Mouse (Mus musculus) c-Kit-positive CD71-negative TER-119-negative erythroid progenitor cells, embryonic 14.5 days (primary cell): ENCODE results near the gene Mms22l.
A peak's percentile ranks its signal among the peaks of the same experiment; 100 is the strongest.
"Not testable (repeated sequence)": the region's sequence is repeated elsewhere in the genome, so short reads cannot be mapped to it uniquely, and the experiment has no call there.

Experiments used
- DNase-seq: peaks from one replicate; pipeline ENCODE4 v3.0.0-alpha.2; 2013; ENCODE audit warnings: low read depth

Mms22l gene

GRCm38 (mm10) chr4:24496116-24496952 lies at the start of gene Mms22l:
TSS of gene Mms22l (plus strand) at chr4:24496451.
- peak; percentile 81 for DNase-seq

DNA sequence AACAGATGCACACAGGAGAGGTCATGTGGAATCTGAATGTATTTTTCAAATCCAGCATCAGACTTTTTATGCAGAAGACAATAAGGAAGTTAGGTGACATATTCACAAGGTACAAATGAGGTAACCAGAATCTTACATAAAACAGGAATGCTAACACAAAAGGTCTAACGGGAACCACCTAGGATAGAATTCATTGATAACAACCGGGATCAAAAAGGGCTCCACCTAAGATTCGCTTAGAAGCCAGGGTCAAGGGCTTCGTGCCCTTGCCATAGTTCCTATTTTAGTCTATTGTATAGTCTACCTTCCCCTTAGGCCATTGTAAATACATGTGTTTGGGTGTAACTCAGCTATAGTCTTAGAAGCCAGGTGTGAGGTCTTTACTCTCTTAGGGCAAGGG lies 12.2 kb upstream of the Mms22l start:
- DNase-seq = not testable (repeated sequence)

- no peak for DNase-seq
These were observed 685 bp downstream of the Mms22l start for GRCm38 (mm10) chr4:24496953-24497319.

DNA sequence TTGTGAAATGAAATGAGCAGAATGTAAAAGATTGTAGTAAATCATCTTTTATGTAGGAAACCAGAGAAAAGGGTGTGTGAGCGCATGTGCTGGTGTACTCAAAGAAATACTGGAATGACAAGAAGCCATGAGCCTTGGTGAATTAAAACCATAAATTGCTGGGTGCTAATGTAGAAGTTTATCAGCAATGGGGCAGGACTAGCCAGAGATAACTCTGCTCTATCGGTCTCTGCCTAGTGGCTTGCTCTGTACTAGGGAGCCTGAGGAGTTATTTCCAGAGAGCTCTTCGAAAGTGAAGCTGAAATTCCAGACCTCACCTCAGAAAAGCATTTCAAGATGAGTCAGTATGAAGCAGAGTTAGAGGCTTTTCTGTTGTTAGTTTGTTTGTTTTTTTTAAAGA lies 12.9 kb downstream of the Mms22l start:
- no peak for DNase-seq

GRCm38 (mm10) chr4:24536989-24537388 lies 40.7 kb downstream of the Mms22l start:
- no peak for DNase-seq

- DNase-seq = no peak
These were observed 47.2 kb downstream of the Mms22l start for GRCm38 (mm10) chr4:24543421-24543820.

DNA sequence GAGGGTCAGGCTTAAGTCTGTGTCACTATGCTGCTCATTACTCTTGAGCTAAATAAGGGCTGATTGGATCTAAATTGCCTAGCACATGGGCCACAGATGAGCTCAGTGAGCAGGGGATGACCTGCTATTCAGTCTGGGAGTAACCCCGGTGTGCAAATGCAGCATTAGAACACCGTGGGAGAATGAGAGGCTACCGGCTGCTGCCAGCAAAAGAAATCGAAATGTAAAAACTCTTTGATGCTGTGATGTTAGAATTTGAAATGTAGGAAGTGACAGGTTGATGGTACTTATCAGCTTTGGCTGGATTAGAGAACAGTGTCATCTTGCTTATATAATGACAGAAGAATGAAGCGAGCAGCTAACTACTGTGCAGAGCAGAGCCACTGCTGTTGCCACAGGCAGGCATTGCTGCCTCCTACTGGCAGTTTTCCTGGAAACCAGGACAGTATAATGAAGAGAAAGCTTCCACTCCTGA lies 48.5 kb downstream of the Mms22l start:
- no peak for DNase-seq

- no peak for DNase-seq
These were observed 60.0 kb downstream of the Mms22l start for GRCm38 (mm10) chr4:24556116-24556820.

DNA sequence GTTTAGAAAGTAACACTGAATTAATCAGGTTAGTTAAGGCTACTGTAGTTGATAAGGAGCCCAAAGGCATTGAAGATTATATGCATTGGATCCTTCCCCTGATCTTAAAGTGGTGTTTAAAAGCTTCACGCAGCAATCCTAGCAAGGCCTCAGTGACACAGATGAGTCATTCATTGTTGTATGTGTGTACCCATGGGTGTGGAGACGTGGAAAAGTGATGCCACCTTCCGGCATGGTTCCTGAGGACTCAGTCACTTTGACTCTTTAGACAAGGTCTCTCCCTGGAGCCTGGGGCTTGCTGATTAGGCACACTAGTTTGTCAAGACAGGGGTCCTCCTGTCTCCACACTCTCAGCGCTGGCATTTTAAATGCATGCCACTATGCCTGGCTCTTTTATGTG lies 60.9 kb downstream of the Mms22l start:
- no peak for DNase-seq

GRCm38 (mm10) chr4:24568026-24568425 lies 71.8 kb downstream of the Mms22l start:
- no peak for DNase-seq

DNA sequence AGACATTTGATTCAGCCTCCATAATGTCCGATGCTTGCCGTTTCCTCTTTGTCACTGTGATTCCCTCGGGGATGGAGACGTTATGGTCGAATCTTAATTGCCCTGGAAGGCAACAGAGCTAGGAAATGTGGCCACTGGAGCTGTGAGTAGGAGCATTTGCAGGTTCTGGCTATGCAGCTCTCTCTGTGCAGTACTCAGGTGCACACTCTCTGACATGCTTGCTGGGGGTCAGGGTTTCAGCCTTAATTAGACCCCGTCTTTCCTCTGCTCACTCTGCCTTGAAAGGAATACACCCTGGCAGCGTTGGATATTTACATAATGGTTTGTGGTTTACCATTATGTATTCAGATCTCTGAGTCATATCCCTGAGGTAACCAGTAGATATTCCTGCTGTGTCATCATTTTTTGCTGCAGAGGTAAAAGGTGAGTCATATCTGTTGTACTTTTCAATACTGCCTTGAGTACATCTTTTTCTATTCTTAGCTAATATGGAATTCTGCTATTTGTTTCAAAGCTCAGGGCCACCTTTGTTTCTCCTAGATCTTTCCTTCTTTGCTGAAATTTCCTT lies 72.8 kb downstream of the Mms22l start:
- DNase-seq = no peak

GRCm38 (mm10) chr4:24574276-24574675 lies 78.0 kb downstream of the Mms22l start:
- DNase-seq = peak; percentile 53

DNA sequence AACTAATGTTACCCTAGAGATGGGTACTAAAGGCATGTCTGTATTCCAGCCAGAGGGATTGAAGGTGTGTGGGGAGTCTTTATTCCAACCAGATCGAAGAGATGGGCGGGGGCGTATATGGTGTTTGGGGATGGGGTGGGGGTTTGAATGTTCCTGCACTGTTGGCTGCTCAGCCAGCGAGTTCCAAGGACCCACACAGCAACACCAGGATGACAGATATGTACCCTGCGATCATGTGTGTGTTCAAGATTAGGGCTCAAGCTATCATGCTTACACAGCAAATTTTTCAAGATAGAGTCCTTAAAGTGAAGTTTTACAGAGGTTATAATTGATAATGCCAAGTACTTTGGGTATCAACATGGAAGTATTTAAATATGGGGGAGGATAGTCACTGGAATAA lies 81.3 kb downstream of the Mms22l start:
- DNase-seq = no peak

DNA sequence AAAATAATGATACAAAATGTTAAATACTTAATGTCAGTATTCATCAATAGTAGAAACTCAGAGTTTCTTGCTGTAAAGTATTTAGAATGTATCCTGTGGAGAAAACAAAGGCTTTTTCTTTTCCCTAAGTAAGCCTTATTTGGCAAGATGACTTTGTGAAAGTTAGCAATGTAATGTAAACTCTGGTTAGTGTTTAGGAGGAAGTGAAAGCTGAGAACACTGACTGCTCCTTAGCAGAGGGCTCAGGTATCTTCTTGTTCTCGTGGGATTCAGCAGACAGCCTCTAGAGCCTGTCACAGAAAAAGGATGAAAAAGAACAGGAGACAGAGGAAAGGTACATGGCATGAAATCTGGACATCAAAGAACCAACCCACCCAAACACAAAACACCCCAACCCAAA lies 86.0 kb downstream of the Mms22l start:
- no peak for DNase-seq

- no peak for DNase-seq
These were observed 87.7 kb downstream of the Mms22l start for GRCm38 (mm10) chr4:24583997-24584396.

DNA sequence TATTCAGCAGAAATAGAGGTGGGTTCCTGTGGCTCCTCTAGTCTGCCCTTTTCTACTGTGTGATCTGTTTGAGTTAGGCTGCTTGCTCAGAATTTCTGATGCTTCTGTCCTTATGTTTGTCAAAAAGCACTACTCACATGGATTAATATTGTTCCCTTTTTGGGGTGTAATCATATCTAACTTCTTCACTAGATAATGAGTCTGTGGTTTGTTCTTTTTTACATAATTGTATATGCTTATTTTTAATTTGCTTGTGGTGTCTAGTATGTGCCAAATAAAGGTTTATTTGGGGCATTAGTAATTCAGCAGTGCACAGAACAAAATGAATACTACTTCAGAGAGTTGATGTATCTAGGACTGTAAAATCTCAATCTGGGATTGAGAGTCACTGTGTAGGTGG lies 98.6 kb downstream of the Mms22l start:
- no peak for DNase-seq

DNA sequence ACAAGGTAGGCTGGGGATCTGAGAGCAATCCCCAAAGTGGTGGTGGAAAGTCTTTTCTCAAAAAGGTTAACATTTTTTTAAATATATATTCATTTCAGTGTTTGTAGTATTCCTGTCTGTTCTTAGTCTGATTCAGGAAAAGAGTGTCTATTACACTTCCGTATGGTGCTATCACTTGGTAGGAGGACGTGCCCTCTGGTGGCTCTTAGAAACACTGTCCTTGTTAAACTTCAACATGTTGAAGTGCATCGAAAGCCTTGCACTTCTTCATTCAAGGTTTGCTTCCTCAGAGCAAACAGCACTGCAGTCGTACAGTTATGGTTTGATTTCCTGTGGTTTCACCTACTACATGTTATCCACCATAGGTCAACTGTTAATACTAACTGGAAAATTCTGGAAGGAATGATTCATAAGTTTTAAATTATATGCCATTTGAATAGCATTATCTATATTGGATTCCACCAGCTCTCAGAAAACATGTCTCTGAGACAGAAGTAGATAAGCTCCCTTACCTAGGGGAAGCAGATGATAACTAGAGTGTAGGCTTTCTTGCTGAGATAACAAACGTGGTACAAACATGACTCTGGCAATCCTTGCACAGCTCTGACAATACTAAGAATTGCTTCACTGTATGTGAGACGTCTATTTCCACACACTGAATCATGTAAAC lies 100.8 kb downstream of the Mms22l start:
- DNase-seq = no peak

GRCm38 (mm10) chr4:24598637-24599036 lies 102.4 kb downstream of the Mms22l start:
- no peak for DNase-seq

- no peak for DNase-seq
These were observed 105.5 kb downstream of the Mms22l start for GRCm38 (mm10) chr4:24601711-24602110.

- no peak for DNase-seq
These were observed 112.8 kb downstream of the Mms22l start for GRCm38 (mm10) chr4:24609085-24609484.

DNA sequence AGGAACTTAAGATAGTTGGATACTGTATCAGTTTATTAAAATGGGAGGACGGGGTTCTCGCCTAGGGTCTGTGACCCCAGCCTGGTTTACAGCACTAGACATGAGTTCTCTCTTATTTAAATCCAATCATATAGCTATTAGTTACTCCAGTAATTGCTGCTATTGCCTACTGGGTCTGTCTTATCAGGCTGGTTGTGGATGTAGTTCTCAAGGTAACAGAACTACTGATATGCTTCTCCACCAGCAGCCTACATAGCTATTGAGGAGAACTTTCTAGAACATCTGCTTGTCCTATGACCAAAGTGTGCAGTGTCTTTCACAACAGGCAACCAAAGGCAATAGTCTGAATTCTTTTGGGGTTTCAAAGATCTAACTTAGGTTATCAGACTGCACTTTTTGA lies 113.3 kb downstream of the Mms22l start:
- no peak for DNase-seq

DNA sequence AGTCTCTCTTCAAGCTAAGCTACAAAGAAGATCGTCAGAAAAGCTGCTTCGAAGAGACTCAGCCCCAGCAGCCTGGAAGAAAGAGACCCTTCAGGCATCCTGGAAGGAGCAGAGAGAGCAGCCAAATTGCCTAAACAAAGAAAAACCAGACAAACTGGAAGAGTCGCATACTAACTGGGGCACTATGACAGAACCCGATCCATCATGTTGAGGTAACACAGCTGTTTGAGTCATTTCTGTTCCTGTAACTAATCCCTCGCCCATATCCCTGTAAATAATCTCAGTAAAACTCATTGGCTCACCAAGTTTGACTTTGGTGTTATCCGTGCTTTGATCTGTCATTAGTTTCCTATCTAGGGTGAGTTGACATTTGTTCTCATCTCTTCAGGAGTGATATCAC lies 123.8 kb downstream of the Mms22l start:
- no peak for DNase-seq

DNA sequence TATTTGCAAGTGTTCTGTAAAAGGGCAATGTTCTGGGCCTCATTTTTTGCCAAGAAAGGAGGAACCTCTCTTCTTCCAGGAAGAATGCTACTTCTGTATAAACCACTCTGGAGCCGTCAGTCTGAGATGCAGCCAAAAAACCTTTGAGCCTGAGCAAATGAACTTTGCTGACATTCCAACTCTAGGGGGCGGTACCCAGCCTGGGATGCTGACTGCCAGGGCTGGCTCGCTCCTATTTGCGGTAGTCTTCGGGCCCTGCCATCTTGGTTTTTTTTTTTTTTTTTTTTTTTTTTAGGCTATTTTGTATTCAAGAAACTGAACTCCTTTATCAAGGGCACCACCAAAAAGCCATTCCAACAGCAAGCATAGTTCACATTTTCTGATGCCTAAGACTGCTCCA lies 124.2 kb downstream of the Mms22l start:
- no peak for DNase-seq
